Mouse (Mus musculus): ENCODE results near the gene AI837181.

Gene AI837181

DNA sequence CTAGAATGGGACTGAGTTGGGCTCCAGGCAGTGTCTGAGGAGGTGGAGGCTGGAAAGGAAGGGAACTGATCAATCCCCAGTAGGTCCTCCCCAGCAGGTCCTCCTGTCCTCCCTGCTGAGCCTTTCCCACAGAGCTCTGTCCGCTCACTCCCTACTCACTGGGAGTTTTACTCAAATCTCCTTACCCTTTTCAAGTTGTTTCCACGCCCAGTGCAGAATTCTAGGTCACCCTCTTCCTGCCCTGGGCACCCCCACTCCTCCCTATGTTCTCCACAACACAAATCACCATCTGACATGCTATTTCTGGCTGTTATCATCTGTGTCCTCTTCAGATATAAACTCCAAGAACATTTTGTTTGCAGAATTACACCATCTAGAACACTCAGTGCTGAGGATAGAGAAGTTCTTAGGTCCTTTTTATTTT is 10.4 kb upstream of the AI837181 start:
- no peak for DNase-seq (ENCODE audit: low spot score)

DNA sequence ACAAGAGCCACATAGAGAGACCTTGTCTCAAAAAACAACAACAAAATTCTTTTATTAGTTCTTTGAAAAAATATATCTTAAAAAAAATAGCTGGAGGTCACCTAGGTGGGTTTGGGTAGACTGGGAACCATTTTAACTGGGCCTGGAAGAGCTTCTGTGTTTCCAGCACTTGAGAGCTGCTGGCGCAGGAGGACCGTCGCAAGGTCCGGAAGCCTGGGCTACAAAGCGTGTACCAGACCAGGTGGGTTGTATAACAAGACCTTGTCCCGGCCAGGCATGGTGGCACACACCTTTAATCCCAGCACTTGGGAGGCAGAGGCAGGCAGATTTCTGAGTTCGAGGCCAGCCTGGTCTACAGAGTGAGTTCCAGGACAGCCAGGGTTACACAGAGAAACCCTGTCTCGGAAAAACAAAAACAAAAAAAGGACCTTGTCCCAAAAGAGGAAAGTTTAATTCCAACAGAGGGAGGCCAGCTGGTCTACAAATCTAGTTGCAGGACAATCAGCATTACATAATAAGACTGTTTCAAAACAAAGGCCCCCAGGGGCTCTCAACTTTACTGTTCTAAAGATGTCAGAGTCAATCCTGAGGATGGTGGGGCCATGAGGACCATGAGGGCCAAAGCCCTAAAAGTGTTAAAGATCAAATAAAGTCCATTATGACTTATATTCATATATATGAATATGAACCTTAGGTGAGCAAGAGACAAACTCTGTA is 6.0 kb upstream of the AI837181 start:
- DNase-seq (ENCODE audit: low spot score), result no peak

DNA sequence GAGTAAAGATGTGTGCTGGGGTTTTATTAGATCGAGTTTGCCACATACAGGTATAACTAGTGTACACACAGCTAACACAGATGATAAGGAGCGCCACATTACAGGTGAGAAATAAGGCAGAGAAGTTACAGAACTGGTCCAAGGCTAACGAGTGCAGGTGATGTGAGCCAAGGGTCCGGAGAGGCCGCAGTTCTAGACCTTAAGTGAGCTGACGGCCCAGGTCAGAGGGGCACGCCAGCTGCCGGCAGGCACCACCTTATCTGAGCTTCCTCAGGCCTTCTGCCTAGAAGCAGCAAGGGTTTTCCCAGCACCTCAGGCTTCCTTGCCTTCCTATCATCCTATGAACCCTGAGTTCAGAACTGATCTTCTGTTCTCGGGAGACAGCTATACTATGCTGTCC is 5.3 kb upstream of the AI837181 start:
- DNase-seq (ENCODE audit: low spot score), result no peak

DNA sequence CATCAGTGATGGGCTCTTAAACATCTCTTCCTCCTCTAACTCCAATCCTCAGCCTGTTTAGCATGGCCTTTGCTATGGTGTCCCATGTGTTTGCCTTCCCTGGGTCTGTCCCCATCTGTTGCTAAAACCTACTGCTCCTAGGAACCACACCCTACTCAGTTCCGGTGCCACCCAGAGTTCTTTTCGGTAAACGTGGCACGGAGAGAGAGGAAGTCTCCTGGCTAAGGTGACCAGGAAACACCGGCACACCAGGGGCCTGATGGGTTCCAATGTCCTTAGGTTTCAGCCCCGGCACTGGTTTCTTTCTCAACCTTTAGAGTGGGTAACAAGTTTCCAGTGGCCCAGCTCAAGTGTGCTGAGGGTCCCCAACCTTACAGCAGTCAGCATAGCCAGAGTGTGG is 4.4 kb upstream of the AI837181 start:
- DNase-seq (ENCODE audit: low spot score), result no peak

DNA sequence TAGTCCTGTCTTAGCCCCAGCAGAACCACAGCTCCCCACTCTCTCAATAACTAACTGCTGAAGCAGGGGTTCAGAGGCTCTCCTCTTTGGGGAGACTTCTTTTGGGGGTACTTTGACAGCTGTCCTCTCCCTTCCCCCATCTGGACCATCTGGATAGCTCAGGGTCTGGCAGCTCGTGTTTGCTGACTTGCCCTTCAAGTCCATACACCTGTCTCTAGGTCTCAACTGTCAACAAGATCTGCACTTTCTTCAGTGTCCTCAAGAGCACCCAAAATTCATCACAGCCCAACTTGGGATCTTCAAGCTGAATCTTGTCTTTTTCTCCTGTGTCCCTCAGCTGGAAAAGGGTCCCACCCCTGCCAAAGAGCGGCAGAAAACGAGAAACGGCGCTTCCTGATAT is 3.2 kb upstream of the AI837181 start:
- no peak for DNase-seq (ENCODE audit: low spot score)

DNA sequence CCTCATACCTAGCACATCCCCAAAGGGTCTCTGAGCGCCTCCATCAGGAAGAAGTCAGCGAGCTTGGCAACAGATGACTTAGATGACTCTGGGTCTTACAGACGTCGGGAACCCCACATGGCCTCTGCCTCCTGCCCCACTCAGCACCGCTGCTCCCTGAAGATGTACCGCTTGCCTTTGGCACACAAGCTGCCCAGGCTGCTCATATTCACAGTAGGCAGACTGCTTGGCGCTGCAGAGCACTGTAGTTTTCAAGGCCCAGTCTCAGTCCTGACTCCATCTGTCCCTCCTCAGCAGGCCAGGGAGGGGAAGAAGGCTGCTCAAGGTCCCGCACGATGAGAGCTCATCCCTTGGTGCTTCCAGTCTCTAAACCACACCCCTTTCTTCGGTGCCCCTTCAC is 2.7 kb upstream of the AI837181 start:
- DNase-seq (ENCODE audit: low spot score), result no peak

DNA sequence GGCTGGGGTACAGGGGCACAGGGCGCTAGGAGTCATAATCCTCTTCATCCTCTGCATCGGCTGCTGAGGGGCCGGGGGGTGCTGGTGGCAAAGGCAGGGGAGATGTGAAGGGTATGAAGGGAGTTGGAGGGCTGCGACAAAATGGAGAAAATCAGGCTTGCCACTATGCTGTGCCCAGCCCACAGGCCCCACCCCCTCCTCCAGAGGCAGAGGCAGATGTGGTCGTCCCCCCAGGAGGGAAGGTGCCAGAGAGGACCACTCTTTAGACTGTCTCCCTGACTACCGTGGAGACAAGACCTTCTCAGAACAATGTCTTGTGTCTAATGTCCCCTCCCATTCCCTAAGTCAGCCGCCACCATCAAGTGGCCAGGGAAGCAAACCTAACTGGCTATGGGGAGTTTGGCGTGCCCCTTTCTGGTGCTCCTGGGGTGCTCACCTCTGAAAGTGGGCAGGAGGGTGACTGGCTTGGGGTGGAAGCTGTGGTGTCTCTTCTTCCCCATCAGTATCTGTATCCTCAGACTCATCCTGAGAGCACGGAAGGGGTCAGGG is 2.0 kb upstream of the AI837181 start:
- no peak for DNase-seq (ENCODE audit: low spot score)

DNA sequence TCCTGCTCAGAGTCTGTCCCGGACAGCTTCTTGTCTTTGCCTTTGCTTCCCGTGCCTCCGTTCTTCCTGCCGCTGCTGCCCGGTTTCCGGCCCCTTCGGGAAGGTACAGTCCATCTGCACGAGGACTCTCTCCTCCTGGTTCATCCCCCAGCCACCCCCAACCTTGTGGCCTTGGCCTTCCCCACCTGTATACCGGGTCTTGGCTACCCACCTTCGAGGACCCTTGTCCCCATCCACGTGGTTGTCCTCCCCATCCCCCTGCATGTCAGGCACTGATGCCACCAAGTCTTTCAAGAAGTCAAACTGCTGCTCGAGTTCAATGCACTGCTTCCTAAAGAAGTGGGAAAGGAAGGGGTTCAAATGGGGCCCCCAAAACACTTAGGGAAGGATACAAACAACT is 1.4 kb upstream of the AI837181 start:
- DNase-seq (ENCODE audit: low spot score), result no peak

DNA sequence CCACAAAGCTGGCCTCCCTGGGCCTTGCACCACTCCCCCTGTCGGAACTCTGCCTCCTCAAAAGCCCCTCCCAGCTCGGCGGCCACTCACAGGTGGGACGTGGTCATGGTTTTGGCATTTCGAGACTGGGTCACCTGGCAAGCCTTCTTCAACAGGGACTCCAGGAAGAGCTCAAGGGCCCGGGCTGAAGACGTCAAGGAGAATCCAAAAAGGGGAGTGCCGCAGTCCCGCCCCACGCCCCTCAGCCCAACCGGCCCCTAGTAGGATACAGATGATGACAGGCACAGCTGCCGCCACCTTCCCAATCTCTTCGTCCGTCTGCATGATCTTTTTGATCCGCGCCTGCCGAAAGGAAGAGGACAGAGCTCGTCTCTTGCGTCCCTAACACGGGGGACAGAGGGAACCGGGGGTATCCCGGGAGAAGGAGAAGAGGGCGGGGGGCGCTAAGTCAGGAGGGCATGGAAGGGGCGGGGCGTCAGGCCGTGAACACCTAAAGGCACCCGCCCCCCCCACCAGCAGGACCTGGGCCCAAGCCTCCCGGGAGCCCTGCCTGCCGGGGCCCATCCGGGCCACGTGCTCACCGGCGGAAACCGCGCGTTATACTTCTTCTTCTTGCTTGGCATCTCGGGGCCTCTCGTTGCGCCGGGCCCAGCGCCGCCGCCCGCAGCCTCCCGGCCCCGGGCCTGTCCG is 707 bp upstream of the AI837181 start:
- DNase-seq (ENCODE audit: low spot score), result peak; percentile 65

DNA sequence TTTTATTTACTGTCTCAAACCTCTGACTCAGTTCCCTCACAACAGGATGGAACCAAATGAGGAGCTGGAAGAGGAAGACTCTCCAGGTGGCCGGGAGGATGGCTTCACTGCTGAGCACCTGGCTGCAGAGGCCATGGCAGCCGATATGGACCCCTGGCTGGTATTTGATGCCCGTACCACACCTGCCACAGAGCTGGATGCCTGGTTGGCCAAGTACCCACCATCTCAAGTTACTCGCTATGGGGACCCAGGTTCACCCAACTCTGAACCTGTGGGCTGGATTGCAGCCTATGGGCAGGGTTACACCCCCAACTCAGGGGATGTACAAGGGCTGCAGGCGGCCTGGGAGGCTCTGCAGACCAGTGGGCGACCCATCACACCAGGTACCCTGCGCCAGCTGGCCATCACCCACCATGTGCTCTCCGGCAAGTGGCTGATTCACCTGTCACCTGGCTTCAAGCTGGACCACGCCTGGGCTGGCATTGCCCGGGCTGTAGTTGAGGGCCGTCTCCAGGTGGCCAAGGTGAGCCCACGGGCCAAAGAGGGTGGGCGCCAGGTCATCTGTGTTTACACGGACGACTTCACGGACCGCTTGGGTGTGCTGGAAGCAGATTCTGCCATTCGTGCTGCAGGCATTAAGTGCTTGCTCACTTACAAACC is 1.1 kb downstream of the AI837181 start:
- DNase-seq (ENCODE audit: low spot score), result no peak

DNA sequence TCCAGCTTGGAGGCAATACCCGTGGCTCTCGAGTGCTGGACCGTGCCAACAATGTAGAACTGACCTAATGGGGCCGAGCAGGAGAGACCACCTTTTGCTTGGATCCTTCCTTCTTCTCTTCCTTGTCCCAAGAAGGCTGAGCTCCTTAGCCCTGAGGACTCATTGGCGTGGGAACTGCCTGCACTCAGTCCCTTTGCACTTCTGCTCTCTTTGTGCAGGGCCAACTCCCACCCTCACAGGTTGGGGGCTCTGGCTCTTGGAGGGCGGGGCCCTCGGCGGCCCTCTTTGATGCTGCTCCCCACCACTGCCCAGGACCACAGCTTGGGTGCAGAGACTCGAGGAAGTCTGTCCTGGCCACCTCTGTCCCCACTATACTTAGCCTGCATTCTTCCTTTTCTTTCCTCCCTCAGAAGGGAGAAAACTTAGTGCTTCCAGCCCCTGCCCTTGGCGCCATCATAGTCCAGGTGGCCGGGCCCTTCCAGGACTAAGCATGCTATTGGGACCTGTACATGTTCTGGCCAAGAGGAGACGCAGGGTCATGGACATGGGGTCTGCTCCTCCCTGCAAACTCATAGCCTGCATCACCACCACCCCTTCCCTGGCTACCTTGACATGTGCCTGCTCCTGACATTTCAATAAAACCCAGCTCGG is 1.8 kb downstream of the AI837181 start:
- DNase-seq (ENCODE audit: low spot score), result no peak

DNA sequence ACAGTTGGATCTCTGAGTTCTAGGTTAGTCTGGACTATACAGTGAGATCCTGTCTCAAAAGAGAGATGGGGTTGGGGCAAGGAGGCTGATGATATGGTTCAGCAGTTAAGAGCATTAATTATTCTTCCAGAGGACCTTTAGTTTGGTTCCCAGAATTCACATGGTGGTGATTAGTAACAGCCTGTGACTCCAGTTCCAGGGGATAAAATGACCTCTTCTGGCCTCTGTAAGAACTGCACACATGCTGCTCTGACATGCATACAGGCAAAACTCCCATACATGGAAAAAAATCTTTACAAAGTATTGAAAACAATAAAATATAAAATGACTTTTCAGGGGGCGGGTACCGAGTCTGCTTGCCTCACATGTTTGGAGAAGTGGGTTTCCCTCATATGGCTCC is 3.1 kb downstream of the AI837181 start:
- DNase-seq (ENCODE audit: low spot score), result peak; percentile 62

DNA sequence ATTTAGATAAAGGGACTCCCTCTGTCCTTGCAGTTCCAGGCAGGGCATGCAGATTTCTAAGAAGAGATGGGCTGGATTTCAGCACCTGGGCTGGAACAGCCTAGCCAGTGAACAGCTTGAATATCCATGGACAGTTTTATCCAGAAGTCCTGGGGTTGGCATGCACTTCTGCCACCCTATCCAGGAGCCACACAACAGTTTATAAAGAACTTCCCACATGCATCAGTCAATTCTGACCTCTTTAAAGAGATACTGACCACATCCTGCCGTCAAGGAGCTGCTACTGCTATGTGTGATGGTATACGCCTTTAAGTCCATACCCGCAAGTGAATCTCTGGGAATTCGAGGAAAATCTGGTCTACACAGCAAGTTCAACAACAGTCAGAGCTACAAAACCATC is 4.3 kb downstream of the AI837181 start:
- DNase-seq (ENCODE audit: low spot score), result no peak

DNA sequence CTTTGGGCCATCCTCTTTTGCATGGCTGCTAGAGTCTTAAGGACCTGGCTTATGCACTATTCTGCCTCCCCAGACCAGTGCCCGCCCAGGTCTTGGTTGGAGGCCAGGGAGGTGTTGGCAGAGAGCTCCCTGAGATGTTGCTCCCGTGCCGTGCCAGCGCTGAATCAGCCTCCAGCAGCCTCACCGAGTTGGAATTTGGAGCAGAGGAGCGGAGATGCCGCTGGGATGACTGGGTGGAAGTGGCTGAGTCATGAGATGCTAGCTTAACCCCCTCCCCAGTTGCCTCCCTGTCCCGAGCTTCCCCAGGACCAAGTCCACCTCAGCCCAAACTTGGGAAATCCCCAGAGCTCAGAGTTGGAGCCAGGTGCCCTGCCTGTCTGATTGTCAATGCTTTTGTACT is 4.9 kb downstream of the AI837181 start:
- DNase-seq (ENCODE audit: low spot score), result no peak

DNA sequence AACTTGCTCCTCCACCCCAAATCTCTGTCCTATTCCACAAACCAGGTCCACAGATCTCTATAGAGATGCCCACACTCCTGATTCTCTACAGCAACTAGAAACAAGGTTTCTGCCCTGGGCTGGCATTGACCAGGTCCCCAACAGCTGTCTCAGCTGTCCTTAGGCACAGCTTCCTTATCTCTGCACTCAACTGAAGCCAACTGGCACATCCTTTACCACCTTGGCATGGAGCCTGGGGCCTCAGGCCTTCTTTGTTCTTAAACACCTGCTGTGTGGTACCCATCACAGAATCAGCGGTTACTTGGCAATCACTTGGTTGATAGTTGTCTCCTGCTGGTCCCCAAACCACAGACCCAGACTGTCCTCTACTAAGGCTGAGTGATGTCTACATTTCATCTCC is 5.5 kb downstream of the AI837181 start:
- DNase-seq (ENCODE audit: low spot score), result no peak

DNA sequence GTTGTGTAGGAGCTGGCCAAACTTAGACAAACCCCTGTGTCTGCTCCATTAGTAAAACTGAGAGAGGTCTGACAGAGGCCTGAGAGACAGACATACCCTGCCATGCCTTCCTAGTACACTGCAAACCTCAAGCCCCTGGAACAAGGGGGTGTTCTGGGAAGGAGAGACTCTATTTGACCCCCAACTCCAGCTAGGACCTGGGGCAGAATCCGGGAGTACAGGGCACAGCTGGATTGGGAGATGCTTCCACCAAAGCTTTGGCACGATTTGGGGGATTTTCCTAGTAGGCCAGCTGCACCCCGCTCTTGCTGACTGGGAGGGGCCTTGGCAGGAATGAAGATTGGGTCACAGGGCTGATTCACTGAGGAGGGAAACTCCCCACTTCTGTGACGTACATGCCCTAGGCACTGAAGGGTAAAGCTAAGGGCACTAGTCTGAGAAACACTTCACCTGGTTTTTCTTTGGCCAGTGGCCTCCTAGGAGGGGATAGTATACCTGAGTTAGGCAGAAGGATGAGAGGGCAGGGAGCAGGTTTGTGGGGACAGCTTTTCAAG is 7.0 kb downstream of the AI837181 start:
- DNase-seq (ENCODE audit: low spot score), result no peak

DNA sequence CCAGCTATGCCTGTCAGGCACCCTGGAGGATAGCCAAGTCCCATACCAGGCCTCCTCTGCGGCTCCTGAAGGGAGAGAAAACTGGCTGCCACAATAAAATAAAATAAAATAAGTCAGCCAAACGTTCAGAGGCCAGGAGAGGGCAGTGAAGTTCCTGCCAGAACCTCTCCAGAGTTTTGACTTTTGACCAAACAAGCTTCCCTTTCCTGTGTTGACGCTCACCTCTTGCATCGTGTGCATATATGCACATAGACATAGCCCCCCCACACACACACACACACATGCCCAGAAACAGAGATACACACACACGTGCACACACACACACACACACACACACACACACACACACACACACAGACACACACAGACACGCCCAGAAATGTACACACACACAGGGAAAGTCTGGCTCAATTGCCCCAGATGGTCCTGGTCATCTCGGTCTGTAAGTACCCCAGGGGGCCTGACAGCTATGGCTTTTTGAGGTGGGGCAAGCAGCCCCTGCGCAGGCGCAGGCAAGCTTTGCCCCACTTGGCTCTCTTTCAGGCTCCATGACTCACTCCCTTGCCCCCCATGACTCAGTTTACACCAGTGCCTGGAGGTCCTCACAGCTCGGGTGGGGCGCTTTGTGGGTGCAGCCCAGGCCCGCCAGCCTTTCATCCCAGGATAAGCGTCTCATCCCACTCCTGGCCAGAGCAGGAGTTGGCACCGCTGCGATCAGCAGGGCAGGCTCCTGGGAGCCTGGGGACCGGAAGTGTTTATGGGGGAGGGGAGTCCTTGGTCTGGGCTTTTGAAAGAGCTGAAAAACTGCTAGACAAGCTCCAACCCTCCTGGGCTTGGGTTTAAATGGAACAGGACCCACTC is 8.3 kb downstream of the AI837181 start:
- DNase-seq (ENCODE audit: low spot score), result peak; percentile 60

DNA sequence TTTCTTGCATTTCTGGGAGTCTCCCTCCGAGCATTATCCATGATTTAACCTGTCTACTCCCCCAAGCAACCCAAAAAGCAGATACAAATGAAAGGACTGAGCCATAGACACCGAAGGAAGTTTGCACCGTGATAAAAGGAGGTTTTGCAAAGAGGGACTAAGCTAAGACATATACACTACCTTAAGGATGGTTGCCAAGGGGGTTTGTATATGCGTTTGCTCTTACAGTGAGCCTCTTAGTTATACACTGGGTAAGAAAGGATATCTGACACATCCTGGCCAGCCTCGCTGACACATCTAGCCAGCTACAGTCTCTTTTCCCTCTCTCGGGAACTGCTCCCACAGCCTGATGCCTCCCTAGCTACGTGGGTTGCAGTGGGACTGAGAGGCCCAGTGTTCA is 9.0 kb downstream of the AI837181 start:
- DNase-seq (ENCODE audit: low spot score), result no peak

DNA sequence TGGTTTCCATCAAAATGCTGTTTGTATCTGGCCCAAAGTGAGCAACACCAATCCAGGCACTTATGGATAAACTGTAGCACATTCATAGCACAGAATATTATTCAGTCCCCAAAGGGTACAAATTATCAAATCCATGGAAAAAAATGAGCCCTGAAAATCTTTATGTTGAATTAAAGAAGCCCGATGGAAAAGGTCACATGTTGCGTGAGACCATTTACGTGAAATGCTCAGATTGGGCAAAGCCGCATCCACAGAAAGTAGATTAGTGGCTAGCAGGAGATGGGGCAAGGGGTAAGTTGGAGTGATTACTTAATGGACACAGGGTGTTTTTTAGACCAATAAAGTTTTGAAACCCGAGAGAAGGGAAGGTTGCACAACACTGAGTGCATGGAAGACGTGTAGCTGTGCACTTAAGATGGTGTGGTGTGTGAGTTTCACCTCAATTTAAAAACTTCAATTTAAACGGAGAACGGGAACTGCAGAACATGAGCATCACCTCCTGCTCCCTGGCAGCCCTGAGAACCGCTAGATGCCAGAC is 19.5 kb downstream of the AI837181 start:
- DNase-seq (ENCODE audit: low spot score), result no peak

DNA sequence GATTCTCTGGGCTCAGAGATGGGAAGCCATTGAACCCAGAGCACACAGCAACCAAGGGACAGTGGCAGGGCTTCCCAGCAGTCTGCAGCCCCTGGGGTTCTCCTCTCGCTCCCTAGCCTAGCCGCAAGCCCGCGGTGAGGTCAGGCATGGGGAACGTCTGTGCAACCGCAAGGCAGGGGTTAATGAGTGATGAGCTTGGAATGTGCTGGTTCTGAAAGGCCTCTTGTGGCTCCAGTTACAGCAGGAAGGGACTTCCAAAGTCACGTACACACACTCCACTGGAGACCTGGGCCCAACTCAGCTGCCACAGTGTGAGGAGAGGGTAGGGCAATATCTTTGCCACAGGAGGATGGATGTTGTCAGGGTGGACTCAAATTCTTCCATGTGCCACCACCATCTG is 20.0 kb downstream of the AI837181 start:
- no peak for DNase-seq (ENCODE audit: low spot score)

DNA sequence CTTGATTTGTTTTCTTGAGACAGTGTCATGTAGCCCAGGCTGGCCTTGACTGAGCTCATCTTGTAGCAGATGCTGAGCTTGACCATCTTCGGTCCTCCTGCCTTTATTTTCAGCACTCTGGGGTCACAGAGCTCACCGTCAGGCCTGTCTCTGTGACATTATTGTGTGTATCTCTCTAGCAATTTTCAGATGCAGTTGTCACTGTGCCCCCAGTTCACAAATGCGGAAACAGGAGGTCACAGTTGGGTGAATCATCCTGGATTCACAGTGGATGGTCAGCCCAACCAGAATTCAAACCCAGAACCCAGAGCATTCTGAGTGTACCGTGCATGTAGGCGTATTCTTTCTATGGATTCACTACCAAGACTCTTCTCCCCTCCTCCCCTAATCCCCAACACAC is 20.8 kb downstream of the AI837181 start:
- no peak for DNase-seq (ENCODE audit: low spot score)
